Mouse (Mus musculus): ENCODE measurements around the gene Gm15114. TPM values are rescaled to one million over a fixed set of nuclear protein-coding genes. Genes with fewer than 3 reads are reported as not detected.

Gene Gm15114
- total RNA-seq (2023) = not detected in 2 replicates

DNA sequence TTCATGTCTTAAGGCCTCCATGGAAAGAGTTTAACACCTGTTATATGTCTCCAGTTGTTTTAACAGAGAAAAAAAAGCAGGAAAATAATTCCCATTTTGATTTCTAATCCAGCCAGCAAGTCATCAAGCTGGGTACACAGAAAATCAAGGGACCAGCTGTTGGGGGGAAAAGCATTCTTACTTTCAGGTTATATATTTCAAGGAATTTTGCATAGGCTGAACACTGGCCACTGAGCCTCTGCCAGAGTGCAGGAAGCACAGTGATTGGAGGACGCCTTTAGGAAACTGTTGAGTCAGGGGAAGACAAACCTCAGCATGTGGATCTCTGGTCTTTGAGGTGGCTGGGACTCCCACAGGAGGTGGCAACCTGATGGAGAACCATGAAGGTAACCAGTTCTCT, at the start of gene Gm15114:
TSS of gene Gm15114 (plus strand) at position 301 of the 400 bp plus-strand sequence.

Other genes starting within 250 kb of the Gm15114 start
- gene Gm8334, start 126.2 kb downstream of the Gm15114 start, total RNA-seq (2023) = not detected in 2 replicates
- gene Gm15127, start 174.6 kb downstream of the Gm15114 start, total RNA-seq (2023) = not detected in 2 replicates